12 mouse cellular contexts compared by ENCODE assay signal in the genomic region with DNA sequence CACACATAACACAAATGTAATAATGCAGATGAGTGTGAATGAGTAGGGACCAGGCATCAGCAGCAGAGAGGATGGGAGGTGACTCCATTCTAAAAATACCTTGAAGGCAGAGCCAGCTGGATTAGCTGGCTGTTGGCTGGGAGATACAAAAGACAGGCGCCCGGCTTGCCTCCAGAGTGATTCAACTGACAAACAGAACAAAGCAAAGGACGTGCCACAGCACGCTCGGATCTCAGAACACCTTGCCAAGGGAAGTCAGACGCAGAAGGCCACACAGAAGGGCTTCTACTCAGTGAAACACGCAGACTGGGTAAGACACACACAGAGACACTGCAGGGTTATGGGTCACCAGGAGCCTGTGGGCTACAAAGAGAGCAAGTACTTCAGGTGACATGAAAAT. TPM values are rescaled to one million over a fixed set of nuclear protein-coding genes. Genes with fewer than 3 reads are reported as not detected.
DNase-seq lines count a peak whose midpoint lies in the region; ATAC-seq lines count a peak whose summit lies in the region.
"Had no signal": no experiment of that assay in that cellular context is flagged by ENCODE, and none has a peak within 500 bp of the region (broad histone marks: within the 10 kb centered on the region; RNA-seq: fewer than 3 reads in every experiment).

No protein-coding gene starts in this region.

- peak overlapping the region; percentile 28; the same call in 1 of the 2 replicates for H3K9ac ChIP-seq in heart, embryonic 13.5 days
- no peak overlapping the region for H3K9ac ChIP-seq in midbrain, embryonic 15.5 days
- H3K9ac ChIP-seq in forebrain, embryonic 15.5 days (replicated peaks): no peak overlapping the region
- H3K9ac ChIP-seq: liver, embryonic 13.5 days had no signal

- H3K27me3 ChIP-seq in heart, embryonic 13.5 days (replicated peaks): no peaks in the 10 kb centered on the region
- no peaks in the 10 kb centered on the region for H3K27me3 ChIP-seq in midbrain, embryonic 15.5 days (replicated peaks)
- no peaks in the 10 kb centered on the region for H3K27me3 ChIP-seq in forebrain, embryonic 15.5 days
- H3K27me3 ChIP-seq: liver, embryonic 13.5 days had no signal

- peaks cover 21% of the 10 kb centered on the region for H3K4me1 ChIP-seq in heart, embryonic 13.5 days
- H3K4me1 ChIP-seq in midbrain, embryonic 15.5 days: no peaks in the 10 kb centered on the region
- H3K4me1 ChIP-seq in forebrain, embryonic 15.5 days: no peaks in the 10 kb centered on the region
- H3K4me1 ChIP-seq: liver, embryonic 13.5 days had no signal

- peak overlapping the region; percentile 83 for H3K27ac ChIP-seq in heart, embryonic 13.5 days (replicated peaks)
- H3K27ac ChIP-seq in midbrain, embryonic 15.5 days: no peak overlapping the region
- no peak overlapping the region for H3K27ac ChIP-seq in forebrain, embryonic 15.5 days (replicated peaks)
- H3K27ac ChIP-seq: liver, embryonic 13.5 days had no signal

- H3K4me2 ChIP-seq in heart, embryonic 13.5 days: peak overlapping the region; percentile 48
- no peak overlapping the region for H3K4me2 ChIP-seq in midbrain, embryonic 15.5 days
- no peak overlapping the region for H3K4me2 ChIP-seq in forebrain, embryonic 15.5 days (replicated peaks)
- H3K4me2 ChIP-seq: liver, embryonic 13.5 days had no signal

- intact Hi-C loops in heart, postnatal 25 days (cut with DNase I): no loop called here
- intact Hi-C loops in left cerebral cortex, postnatal 25 days (cut with DNase I): no loop called here

- no peaks in the 10 kb centered on the region for H3K36me3 ChIP-seq in heart, embryonic 13.5 days
- H3K36me3 ChIP-seq in midbrain, embryonic 15.5 days (replicated peaks): no peaks in the 10 kb centered on the region
- no peaks in the 10 kb centered on the region for H3K36me3 ChIP-seq in forebrain, embryonic 15.5 days
- H3K36me3 ChIP-seq: liver, embryonic 13.5 days had no signal

- DNase-seq in heart, adult 11 months: peak; percentile 95
- no peak for DNase-seq in heart, postnatal 25 days (ENCODE audit: low spot score)
- peak; percentile 29 to 46 for DNase-seq in cerebellum, postnatal 10 days
- peak; percentile 28 to 68 for DNase-seq in left cerebral cortex, postnatal 25 days (ENCODE audit: low spot score in 2 of 2)
- no peak for DNase-seq in kidney, adult 8-10 months
- DNase-seq: kidney, adult 2 months; liver, embryonic 13.5 days; spleen, adult 18-20 months had no signal

- no peaks in the 10 kb centered on the region for H3K9me3 ChIP-seq in heart, embryonic 13.5 days
- H3K9me3 ChIP-seq in midbrain, embryonic 15.5 days: no peaks in the 10 kb centered on the region
- H3K9me3 ChIP-seq in forebrain, embryonic 15.5 days: no peaks in the 10 kb centered on the region
- H3K9me3 ChIP-seq: liver, embryonic 13.5 days had no signal

- 38% methylated on average over 7 of the region's 7 CpGs for WGBS in heart, embryonic 13.5 days
- 60% methylated on average over 7 of the region's 7 CpGs for WGBS in midbrain, embryonic 15.5 days
- 69% methylated on average over 7 of the region's 7 CpGs for WGBS in forebrain, embryonic 15.5 days

- no peak; the same call in 1 of the 2 replicates for ATAC-seq in heart, embryonic 13.5 days (ENCODE audit: extremely low read depth, insufficient number of reproducible peaks, low FRiP score, low TSS enrichment)
- ATAC-seq in midbrain, embryonic 15.5 days (replicated peaks): no peak
- no peak for ATAC-seq in forebrain, embryonic 15.5 days (replicated peaks)

- no peak overlapping the region for H3K4me3 ChIP-seq in heart, embryonic 13.5 days
- no peak overlapping the region for H3K4me3 ChIP-seq in midbrain, embryonic 15.5 days
- no peak overlapping the region for H3K4me3 ChIP-seq in forebrain, embryonic 15.5 days
- H3K4me3 ChIP-seq: liver, embryonic 13.5 days; myocyte had no signal

RNA-seq across cellular contexts. Expression of a gene that starts 24.0 kb away (rescaled TPM):
- total RNA-seq in heart, postnatal 25 days (2021): not detected
- polyA plus RNA-seq in heart, embryonic 13.5 days (2015; fragmentation: Nextera tagmentation; extraction: Ambion mirVana): 0.11 and 0.19 TPM in 2 replicates
- total RNA-seq in left cerebral cortex, postnatal 25 days (2021): not detected
- 0.13 and 0.15 TPM in 2 replicates for polyA plus RNA-seq in midbrain, embryonic 15.5 days (2015; fragmentation: Nextera tagmentation; extraction: Ambion mirVana)
- 0.06 and 0.08 TPM in 2 replicates for polyA plus RNA-seq in forebrain, embryonic 15.5 days (2015; fragmentation: Nextera tagmentation; extraction: Ambion mirVana)
- polyA plus RNA-seq: liver, embryonic 13.5 days; myocyte had no signal

Comparison
In these comparisons a context has a peak if more than half of its experiments do, and no peak if none do; other contexts are left out.
1. DNase-seq: peak in heart, adult 11 months (single experiment), cerebellum, postnatal 10 days (2 of 2) and left cerebral cortex, postnatal 25 days (2 of 2); none in heart, postnatal 25 days (single experiment) and kidney, adult 8-10 months (0 of 2).